Mouse (Mus musculus): ENCODE measurements around the gene Erich6b. TPM values are rescaled to one million over a fixed set of nuclear protein-coding genes. Genes with fewer than 3 reads are reported as not detected.

Gene Erich6b
- polyA plus RNA-seq, 1 experiment from 2014 or later, result not detected

DNA sequence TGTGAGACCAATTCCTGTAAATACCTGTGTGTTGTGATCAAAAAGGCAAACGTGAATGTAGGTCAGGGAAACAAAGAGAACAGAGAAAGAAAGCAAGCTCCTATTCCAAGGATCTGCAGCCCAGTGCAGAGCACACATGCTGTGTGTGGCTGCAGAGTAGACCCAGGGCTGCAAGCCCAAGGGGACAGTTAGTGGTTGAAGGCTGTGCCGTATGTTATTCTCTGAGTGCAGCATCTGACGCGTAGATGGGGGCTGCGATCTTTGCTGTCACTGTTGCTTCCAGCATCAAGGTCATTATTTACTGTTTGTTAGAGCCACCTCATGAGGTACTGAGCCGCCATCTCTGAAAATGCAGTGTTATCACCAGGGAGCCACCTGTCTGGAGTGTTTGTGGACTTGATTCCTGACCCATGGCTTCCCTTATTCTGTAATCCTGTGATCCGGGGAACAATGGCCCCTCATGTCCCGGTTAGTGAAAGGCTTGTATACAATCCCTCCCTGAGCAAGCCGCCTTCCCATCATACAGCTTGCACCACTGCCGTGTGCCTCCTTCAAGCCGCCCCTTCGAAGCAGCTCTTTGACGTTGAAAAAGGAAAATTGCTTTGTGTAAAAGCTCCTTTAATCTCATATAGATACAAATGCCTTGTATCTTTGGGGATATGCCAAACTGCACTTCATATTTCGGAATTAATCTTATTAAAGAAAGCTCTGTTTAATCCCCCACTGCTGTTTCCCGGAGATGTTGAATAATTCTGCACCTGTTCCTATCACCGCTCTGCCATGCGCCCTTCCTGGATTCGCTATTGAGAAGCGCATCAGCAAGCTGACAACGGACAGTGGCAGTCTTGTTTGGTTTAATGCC lies 5.1 kb downstream of the Erich6b start:
- H3K9ac ChIP-seq (replicated peaks; ENCODE audit: low read depth), result no peak overlapping the region
- no peak overlapping the region for H3K4me3 ChIP-seq (ENCODE audit: low read depth, low read length)
- no peaks in the 10 kb centered on the region for H3K9me3 ChIP-seq (ENCODE audit: low read length)
- ATAC-seq (no peak), DNase-seq (ENCODE audit: low spot score) (no peak)
- H3K27ac ChIP-seq (ENCODE audit: low read length), result no peak overlapping the region
- 49% methylated on average over 20 of the region's 20 CpGs for WGBS
- H3K36me3 ChIP-seq (ENCODE audit: insufficient read depth, low read length), result no peaks in the 10 kb centered on the region
- no peak overlapping the region for H3K4me2 ChIP-seq (replicated peaks; ENCODE audit: low read depth, low read length)
- no peaks in the 10 kb centered on the region for H3K4me1 ChIP-seq (ENCODE audit: insufficient read depth, low read depth, low read length)
- TF ChIP-seq EP300 (IDR thresholded peaks at IDR 0.05) (no peak), CTCF (IDR thresholded peaks at IDR 0.05) (no peak)
- H3K27me3 ChIP-seq (replicated peaks; ENCODE audit: insufficient read depth, low read length), result no peaks in the 10 kb centered on the region

DNA sequence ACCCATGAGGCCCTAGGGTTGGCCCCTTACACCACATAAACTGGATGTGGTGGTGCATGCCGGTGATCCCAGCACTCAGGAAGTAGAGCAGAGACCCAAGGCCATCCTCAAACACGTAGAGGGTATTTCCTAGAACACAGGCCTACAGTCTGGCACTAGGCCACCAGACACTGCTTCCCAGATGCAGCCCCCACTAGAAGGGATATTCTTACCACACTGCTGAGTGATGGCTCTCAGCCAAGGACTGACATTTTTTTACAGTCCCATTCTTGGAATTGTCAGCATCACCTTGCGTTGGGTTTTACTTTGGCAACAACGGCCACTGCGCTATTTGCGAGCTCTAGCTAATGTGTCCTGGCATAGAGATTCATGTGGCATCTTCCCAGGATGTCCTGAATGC lies 18.9 kb downstream of the Erich6b start:
- no peak overlapping the region for H3K4me2 ChIP-seq (replicated peaks; ENCODE audit: low read depth, low read length)
- H3K27me3 ChIP-seq (replicated peaks; ENCODE audit: insufficient read depth, low read length), result no peaks in the 10 kb centered on the region
- H3K4me3 ChIP-seq (ENCODE audit: low read depth, low read length), result no peak overlapping the region
- ATAC-seq (no peak), DNase-seq (ENCODE audit: low spot score) (no peak)
- no peak for TF ChIP-seq EP300 (IDR thresholded peaks at IDR 0.05)
- TF ChIP-seq CTCF (IDR thresholded peaks at IDR 0.05), result no peak
- no peak overlapping the region for H3K9ac ChIP-seq (replicated peaks; ENCODE audit: low read depth)
- H3K36me3 ChIP-seq (ENCODE audit: insufficient read depth, low read length), result no peaks in the 10 kb centered on the region
- no peaks in the 10 kb centered on the region for H3K4me1 ChIP-seq (ENCODE audit: insufficient read depth, low read depth, low read length)
- no peak overlapping the region for H3K27ac ChIP-seq (ENCODE audit: low read length)
- H3K9me3 ChIP-seq (ENCODE audit: low read length), result no peaks in the 10 kb centered on the region
- WGBS, result 59% methylated on average over 6 of the region's 6 CpGs

DNA sequence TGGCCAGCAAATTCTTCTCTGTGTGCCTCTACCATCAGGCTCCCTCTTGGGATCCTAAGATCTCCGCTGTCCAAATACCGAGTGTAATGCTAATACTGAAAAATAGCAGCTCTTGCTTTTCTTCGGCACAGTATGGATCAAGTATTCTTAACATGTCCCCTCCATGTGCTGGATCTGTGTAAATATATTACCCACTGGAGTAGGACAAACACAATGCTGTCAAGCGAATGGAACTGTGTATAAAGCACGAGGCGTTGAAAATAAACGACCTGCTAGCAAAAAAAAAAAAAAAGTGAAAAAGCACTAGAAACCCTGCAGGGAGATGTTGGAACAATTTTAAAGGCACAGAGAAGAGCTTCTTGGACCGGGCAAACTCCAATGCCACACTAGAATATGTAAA lies 19.5 kb downstream of the Erich6b start:
- no peaks in the 10 kb centered on the region for H3K36me3 ChIP-seq (ENCODE audit: insufficient read depth, low read length)
- ATAC-seq, result no peak
- H3K4me2 ChIP-seq (replicated peaks; ENCODE audit: low read depth, low read length), result no peak overlapping the region
- H3K4me3 ChIP-seq (ENCODE audit: low read depth, low read length), result no peak overlapping the region
- no peaks in the 10 kb centered on the region for H3K9me3 ChIP-seq (ENCODE audit: low read length)
- no peaks in the 10 kb centered on the region for H3K4me1 ChIP-seq (ENCODE audit: insufficient read depth, low read depth, low read length)
- no peaks in the 10 kb centered on the region for H3K27me3 ChIP-seq (replicated peaks; ENCODE audit: insufficient read depth, low read length)
- no peak overlapping the region for H3K9ac ChIP-seq (replicated peaks; ENCODE audit: low read depth)
- no peak for DNase-seq (ENCODE audit: low spot score)
- WGBS, result 40% methylated on average over 8 of the region's 8 CpGs
- no peak overlapping the region for H3K27ac ChIP-seq (ENCODE audit: low read length)
- TF ChIP-seq CTCF (IDR thresholded peaks at IDR 0.05), result no peak
- no peak for TF ChIP-seq EP300 (IDR thresholded peaks at IDR 0.05)

DNA sequence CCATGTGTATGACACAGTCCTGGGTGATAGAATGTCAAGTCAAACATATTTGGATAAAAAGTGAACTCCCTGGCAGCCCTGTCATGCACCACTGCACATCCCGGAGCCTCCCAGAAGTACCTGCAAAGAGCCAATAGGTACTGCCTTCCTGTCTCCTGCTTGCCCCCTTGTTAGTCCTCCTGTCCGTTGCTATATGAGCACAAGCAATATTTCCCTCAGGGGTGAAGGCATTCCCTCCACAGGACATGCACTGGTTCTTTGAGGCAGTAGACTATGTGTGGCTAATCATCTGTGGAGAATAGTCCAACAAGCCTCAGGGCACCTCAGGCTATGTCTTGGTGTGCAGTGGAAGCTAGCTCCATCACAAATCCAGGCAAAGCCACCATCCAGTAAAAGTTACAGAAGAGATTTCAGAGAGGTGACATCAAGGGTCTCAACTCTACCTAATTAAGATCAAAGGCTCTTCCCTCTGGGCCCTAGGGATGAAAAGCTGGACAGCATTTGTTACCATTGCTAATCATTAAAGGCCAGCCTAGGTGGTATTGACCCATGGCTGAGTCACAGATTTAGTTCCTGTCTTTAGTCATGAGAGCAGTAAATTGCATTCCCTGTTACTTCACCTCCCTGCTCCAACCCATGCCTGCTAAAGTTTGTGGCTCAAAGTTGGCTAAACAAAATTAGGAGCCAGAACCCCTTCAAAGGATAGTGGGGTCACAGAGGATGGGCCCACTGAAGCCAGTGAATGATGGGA lies 23.5 kb downstream of the Erich6b start:
- H3K36me3 ChIP-seq (ENCODE audit: insufficient read depth, low read length), result no peaks in the 10 kb centered on the region
- no peak for TF ChIP-seq CTCF (IDR thresholded peaks at IDR 0.05)
- TF ChIP-seq EP300 (IDR thresholded peaks at IDR 0.05), result no peak
- DNase-seq (ENCODE audit: low spot score) (no peak), ATAC-seq (no peak)
- no peaks in the 10 kb centered on the region for H3K4me1 ChIP-seq (ENCODE audit: insufficient read depth, low read depth, low read length)
- no peak overlapping the region for H3K27ac ChIP-seq (ENCODE audit: low read length)
- H3K9ac ChIP-seq (replicated peaks; ENCODE audit: low read depth), result no peak overlapping the region
- 90% methylated on average over 2 of the region's 2 CpGs for WGBS
- no peak overlapping the region for H3K4me3 ChIP-seq (ENCODE audit: low read depth, low read length)
- H3K4me2 ChIP-seq (replicated peaks; ENCODE audit: low read depth, low read length), result no peak overlapping the region
- no peaks in the 10 kb centered on the region for H3K27me3 ChIP-seq (replicated peaks; ENCODE audit: insufficient read depth, low read length)
- H3K9me3 ChIP-seq (ENCODE audit: low read length), result no peaks in the 10 kb centered on the region

DNA sequence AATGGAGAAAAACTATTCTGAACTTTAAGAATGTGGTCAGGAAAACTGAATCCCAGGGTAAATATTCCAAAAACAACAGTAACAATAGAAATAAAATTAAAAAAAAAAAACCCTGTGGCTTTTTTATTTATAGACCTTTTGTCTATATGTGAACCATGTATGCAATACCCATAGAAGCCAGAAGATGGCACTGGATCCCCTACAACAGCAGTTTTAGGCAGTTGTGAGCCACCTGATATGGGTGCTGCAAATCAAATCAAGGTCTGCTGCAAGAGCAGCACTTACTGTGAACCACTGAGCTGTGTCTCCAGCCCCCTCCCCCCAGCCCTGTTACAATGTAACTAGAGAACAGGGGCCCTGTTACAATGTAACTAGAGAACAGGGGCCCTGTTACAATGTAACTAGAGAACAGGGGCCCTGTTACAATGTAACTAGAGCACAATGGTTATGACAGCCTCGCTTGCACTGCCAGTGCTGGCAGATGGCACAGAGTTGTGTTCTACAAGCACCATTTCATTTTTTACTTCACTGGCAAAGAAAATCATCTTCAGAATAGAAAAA lies 27.1 kb downstream of the Erich6b start:
- no peaks in the 10 kb centered on the region for H3K4me1 ChIP-seq (ENCODE audit: insufficient read depth, low read depth, low read length)
- WGBS, result 56% methylated on average over 1 of the region's 1 CpGs
- no peaks in the 10 kb centered on the region for H3K9me3 ChIP-seq (ENCODE audit: low read length)
- no peaks in the 10 kb centered on the region for H3K36me3 ChIP-seq (ENCODE audit: insufficient read depth, low read length)
- no peak overlapping the region for H3K27ac ChIP-seq (ENCODE audit: low read length)
- no peak overlapping the region for H3K9ac ChIP-seq (replicated peaks; ENCODE audit: low read depth)
- H3K4me2 ChIP-seq (replicated peaks; ENCODE audit: low read depth, low read length), result no peak overlapping the region
- H3K4me3 ChIP-seq (ENCODE audit: low read depth, low read length), result no peak overlapping the region
- H3K27me3 ChIP-seq (replicated peaks; ENCODE audit: insufficient read depth, low read length), result no peaks in the 10 kb centered on the region
- DNase-seq (ENCODE audit: low spot score) (no peak), ATAC-seq (no peak)
- TF ChIP-seq CTCF (IDR thresholded peaks at IDR 0.05) (0 out of 2 replicates have a peak, but pooled peaks have one; percentile 3), EP300 (IDR thresholded peaks at IDR 0.05) (no peak)

DNA sequence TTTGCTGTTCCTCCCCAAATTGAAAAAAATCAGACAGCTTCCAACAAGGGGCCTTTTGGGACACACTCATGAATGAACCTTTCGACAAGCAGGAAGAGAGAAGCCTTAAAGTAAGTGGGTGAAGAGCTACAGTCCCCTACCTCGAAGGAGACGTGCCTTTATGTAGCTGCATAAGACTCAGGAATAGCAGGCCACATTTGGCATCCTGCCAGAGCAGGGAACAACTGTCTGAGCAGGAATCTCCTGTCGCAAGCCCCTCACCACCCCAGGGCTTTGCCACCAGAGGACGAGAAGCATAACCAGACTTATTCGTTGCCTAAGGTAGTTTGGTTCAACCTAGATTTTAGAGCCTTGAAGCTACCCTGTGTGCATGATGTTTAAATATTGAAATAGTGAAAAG lies 34.3 kb downstream of the Erich6b start:
- Histone ChIP-seq H3K27me3 (replicated peaks; ENCODE audit: insufficient read depth, low read length) (no peaks in the 10 kb centered on the region), H3K27ac (ENCODE audit: low read length) (no peak overlapping the region), H3K4me3 (ENCODE audit: low read depth, low read length) (no peak overlapping the region), H3K4me1 (ENCODE audit: insufficient read depth, low read depth, low read length) (no peaks in the 10 kb centered on the region), H3K9me3 (ENCODE audit: low read length) (no peaks in the 10 kb centered on the region), H3K9ac (replicated peaks; ENCODE audit: low read depth) (no peak overlapping the region), H3K36me3 (ENCODE audit: insufficient read depth, low read length) (no peaks in the 10 kb centered on the region), H3K4me2 (replicated peaks; ENCODE audit: low read depth, low read length) (no peak overlapping the region)
- DNase-seq (ENCODE audit: low spot score) (no peak), ATAC-seq (no peak)
- 43% methylated on average over 6 of the region's 6 CpGs for WGBS
- no peak for TF ChIP-seq EP300 (IDR thresholded peaks at IDR 0.05)
- no peak for TF ChIP-seq CTCF (IDR thresholded peaks at IDR 0.05)
